Mouse (Mus musculus) forebrain, embryonic 15.5 days (tissue): Measurements from ENCODE around the gene Sgsm3. TPM values are rescaled to one million over a fixed set of nuclear protein-coding genes. Genes with fewer than 3 reads are reported as not detected.

ENCODE experiments used
- ATAC-seq: fragments of 200-750 bp; cut with Nextera tagmentation; replicated peaks from 2 replicates; pipeline ENCODE4 v1.8.0; 2017; ENCODE audit warnings: mild to moderate bottlenecking, moderate TSS enrichment, moderate library complexity
- H3K27ac ChIP-seq: fragments of 300-500 bp; sonication (generic); replicated peaks from 2 replicates; pipeline ENCODE4 v1.5.1; 2015; ENCODE audit warnings: mild to moderate bottlenecking, inconsistent platforms
- H3K27me3 ChIP-seq: fragments of 300-500 bp; sonication (generic); 2 replicates; pipeline ENCODE4 v1.6.1; 2015; ENCODE audit warnings: inconsistent platforms
- H3K36me3 ChIP-seq: fragments of 300-500 bp; sonication (generic); 2 replicates; pipeline ENCODE4 v1.6.1; 2015; ENCODE audit warnings: mild to moderate bottlenecking, inconsistent platforms
- H3K4me1 ChIP-seq: fragments of 300-500 bp; sonication (generic); 2 replicates; pipeline ENCODE4 v1.6.1; 2015; ENCODE audit warnings: inconsistent platforms
- H3K4me2 ChIP-seq: fragments of 300-500 bp; sonication (generic); replicated peaks from 2 replicates; pipeline ENCODE4 v1.6.1; 2015; ENCODE audit warnings: mild to moderate bottlenecking, inconsistent platforms
- H3K4me3 ChIP-seq: fragments of 300-500 bp; sonication (generic); 2 replicates; pipeline ENCODE4 v1.5.1; 2015; ENCODE audit warnings: mild to moderate bottlenecking, inconsistent platforms
- H3K9ac ChIP-seq: fragments of 300-500 bp; sonication (generic); replicated peaks from 2 replicates; pipeline ENCODE4 v1.6.1; 2015; ENCODE audit warnings: mild to moderate bottlenecking, inconsistent platforms
- H3K9me3 ChIP-seq: fragments of 300-500 bp; sonication (generic); 2 replicates; pipeline ENCODE4 v1.6.1; 2016; ENCODE audit warnings: inconsistent platforms
- WGBS: fragments of 180-500 bp; shearing (Covaris S2); methylation state at CpG from one replicate; pipeline ENCODE4 v1.1.7; 2015; ENCODE audit warnings: mixed read lengths; 5-methylcytosine and 5-hydroxymethylcytosine counted together
- polyA plus RNA-seq: library from polyadenylated mRNA; unstranded; fragments of >200 nt; fragmentation: Nextera tagmentation; extraction: Ambion mirVana; gene quantifications from 2 replicates; pipeline ENCODE4 v1.2.1, GENCODE M21; 2015

Sgsm3 gene
- polyA plus RNA-seq, 1 experiment from 2014 or later: 56.6 TPM

DNA sequence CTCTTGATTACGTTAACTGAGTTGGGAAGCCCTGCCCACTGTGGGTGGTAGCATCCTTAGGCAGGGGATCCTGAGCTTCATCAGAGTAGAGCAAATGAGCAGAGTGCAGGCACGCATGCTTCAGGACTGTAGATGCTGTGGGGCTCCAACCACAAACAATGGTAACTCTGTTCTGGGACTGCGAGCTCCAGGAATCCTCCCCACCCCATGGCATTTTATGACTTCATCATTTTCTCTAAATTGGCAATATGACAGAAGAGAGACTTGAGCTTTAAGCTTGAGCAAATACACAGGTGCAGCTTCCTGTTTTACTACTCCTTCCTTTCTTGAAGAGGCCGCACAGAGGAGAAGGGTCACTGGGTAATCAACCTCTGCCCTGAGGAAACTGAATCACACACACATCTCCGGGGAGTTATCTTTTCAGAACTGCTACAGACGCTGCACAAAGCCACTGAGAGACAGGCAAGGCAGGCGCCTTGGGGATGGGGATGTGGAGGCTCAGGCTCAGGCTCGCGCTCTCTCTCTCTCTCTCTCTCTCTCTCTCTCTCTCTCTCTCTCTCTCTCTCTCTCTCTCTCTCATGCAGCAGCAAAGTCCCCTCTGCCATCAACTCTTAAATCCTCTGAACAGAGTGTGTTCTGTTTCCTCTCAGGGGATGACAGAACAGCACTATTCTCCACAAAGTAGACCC is 55.5 kb downstream of the Sgsm3 start:
- H3K4me2 ChIP-seq: no peak overlapping the region
- H3K9me3 ChIP-seq: no peaks in the 10 kb centered on the region
- no peak overlapping the region for H3K27ac ChIP-seq
- H3K9ac ChIP-seq: no peak overlapping the region
- no peaks in the 10 kb centered on the region for H3K36me3 ChIP-seq
- no peak overlapping the region for H3K4me3 ChIP-seq
- WGBS: 55% methylated on average over 9 of the region's 9 CpGs
- ATAC-seq: no peak
- H3K27me3 ChIP-seq: no peaks in the 10 kb centered on the region
- H3K4me1 ChIP-seq: peaks cover 10% of the 10 kb centered on the region; the same call in 1 of the 2 replicates

DNA sequence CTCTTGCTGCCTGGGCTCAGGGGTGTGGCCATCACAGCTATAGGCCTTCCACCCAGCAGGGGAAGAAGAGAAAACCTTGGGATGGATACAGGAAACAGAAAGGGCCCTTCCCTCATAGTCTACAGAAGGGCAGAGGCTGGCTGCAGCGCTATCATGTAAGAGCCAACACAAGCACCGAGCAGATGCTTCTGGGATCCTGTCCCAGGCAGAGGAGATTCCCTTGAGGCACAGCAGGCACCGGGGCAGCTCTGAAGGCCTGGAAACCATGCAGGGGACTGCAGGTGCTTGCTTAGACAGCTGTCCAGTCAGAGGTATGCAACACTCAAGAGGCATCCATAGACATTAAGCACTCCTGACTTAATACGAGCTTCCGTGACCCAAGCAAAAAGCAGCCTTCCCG is 56.6 kb downstream of the Sgsm3 start:
- no peak for ATAC-seq
- H3K9ac ChIP-seq: no peak overlapping the region
- no peaks in the 10 kb centered on the region for H3K36me3 ChIP-seq
- H3K27ac ChIP-seq: no peak overlapping the region
- no peak overlapping the region for H3K4me2 ChIP-seq
- H3K4me3 ChIP-seq: no peak overlapping the region
- peaks cover 10% of the 10 kb centered on the region; the same call in 1 of the 2 replicates for H3K4me1 ChIP-seq
- no peaks in the 10 kb centered on the region for H3K9me3 ChIP-seq
- WGBS: 87% methylated on average over 6 of the region's 6 CpGs
- H3K27me3 ChIP-seq: no peaks in the 10 kb centered on the region

DNA sequence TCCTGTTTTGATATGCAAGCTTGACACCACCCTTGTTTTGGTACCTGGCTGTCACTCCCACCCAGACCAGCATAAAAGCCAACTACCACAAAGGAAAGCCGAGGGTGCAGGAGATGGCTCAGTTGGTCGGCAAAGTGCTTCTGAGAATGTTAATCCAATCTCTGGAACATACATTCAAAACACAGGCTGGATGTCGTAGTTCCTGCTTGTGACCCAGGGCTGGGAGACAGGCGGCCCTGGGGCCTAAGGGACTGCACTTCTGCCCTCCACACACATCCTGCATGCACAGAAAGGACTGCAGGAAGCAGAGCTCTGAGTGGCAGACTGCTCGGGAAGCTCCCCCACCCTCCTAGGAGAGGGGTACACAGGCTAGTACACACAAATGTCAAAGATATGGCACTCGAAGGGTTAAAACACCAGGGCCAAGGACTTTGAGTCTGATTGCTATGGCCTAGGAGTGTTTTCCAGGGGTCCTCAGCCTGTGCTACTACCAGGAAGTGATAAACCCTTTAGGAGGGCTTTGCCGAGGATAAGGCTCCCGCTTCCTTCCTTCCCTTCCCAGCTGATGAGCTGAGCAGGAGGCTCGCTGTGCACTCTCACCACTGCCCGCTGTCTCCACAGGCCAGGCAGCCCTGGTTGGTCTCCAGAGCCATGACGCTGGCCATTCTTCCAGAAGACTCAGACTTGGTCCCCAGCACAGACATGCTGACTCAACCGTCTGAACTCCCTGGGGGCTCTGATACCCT is 58.0 kb downstream of the Sgsm3 start:
- H3K27ac ChIP-seq: no peak overlapping the region
- no peak overlapping the region for H3K4me2 ChIP-seq
- WGBS: 82% methylated on average over 12 of the region's 12 CpGs
- no peaks in the 10 kb centered on the region for H3K9me3 ChIP-seq
- H3K36me3 ChIP-seq: no peaks in the 10 kb centered on the region
- peaks cover 10% of the 10 kb centered on the region; the same call in 1 of the 2 replicates for H3K4me1 ChIP-seq
- H3K27me3 ChIP-seq: no peaks in the 10 kb centered on the region
- H3K9ac ChIP-seq: no peak overlapping the region
- ATAC-seq: no peak
- no peak overlapping the region for H3K4me3 ChIP-seq

GRCm38 (mm10) chr15:81038419-81038818 is 60.9 kb downstream of the Sgsm3 start:
- Histone ChIP-seq H3K9me3 (no peaks in the 10 kb centered on the region), H3K27me3 (no peaks in the 10 kb centered on the region), H3K4me2 (no peak overlapping the region), H3K27ac (no peak overlapping the region), H3K4me1 (peaks cover 10% of the 10 kb centered on the region; the same call in 1 of the 2 replicates), H3K36me3 (no peaks in the 10 kb centered on the region), H3K4me3 (no peak overlapping the region), H3K9ac (no peak overlapping the region)
- no peak for ATAC-seq
- WGBS: 67% methylated on average over 5 of the region's 5 CpGs

- Histone ChIP-seq H3K4me3 (no peak overlapping the region), H3K4me2 (no peak overlapping the region), H3K9me3 (no peaks in the 10 kb centered on the region), H3K27ac (no peak overlapping the region), H3K27me3 (no peaks in the 10 kb centered on the region), H3K9ac (no peak overlapping the region), H3K4me1 (no peaks in the 10 kb centered on the region), H3K36me3 (0 out of 2 replicates have a peak, but pooled peaks cover 5% of the 10 kb centered on the region)
- 85% methylated on average over 4 of the region's 4 CpGs for WGBS
- ATAC-seq: no peak
Measured at GRCm38 (mm10) chr15:81041767-81042166, 64.2 kb downstream of the Sgsm3 start.

GRCm38 (mm10) chr15:81042276-81042931 is 64.8 kb downstream of the Sgsm3 start:
- no peaks in the 10 kb centered on the region for H3K9me3 ChIP-seq
- H3K9ac ChIP-seq: no peak overlapping the region
- H3K36me3 ChIP-seq: 0 out of 2 replicates have a peak, but pooled peaks cover 5% of the 10 kb centered on the region
- H3K27ac ChIP-seq: no peak overlapping the region
- H3K27me3 ChIP-seq: no peaks in the 10 kb centered on the region
- WGBS: 58% methylated on average over 13 of the region's 13 CpGs
- no peak overlapping the region for H3K4me2 ChIP-seq
- H3K4me3 ChIP-seq: no peak overlapping the region
- H3K4me1 ChIP-seq: no peaks in the 10 kb centered on the region
- no peak for ATAC-seq

GRCm38 (mm10) chr15:81044446-81044845 is 66.9 kb downstream of the Sgsm3 start:
- H3K9ac ChIP-seq: no peak overlapping the region
- no peak overlapping the region for H3K4me2 ChIP-seq
- no peaks in the 10 kb centered on the region for H3K27me3 ChIP-seq
- H3K27ac ChIP-seq: no peak overlapping the region
- ATAC-seq: no peak
- whole genome bisulfite sequencing: 91% methylated on average over 9 of the region's 9 CpGs
- 0 out of 2 replicates have a peak, but pooled peaks cover 5% of the 10 kb centered on the region for H3K36me3 ChIP-seq
- H3K9me3 ChIP-seq: no peaks in the 10 kb centered on the region
- H3K4me1 ChIP-seq: 0 out of 2 replicates have a peak, but pooled peaks cover 3% of the 10 kb centered on the region
- no peak overlapping the region for H3K4me3 ChIP-seq

- H3K9ac ChIP-seq: no peak overlapping the region
- no peaks in the 10 kb centered on the region for H3K27me3 ChIP-seq
- WGBS: 97% methylated on average over 4 of the region's 4 CpGs
- H3K4me3 ChIP-seq: no peak overlapping the region
- H3K9me3 ChIP-seq: no peaks in the 10 kb centered on the region
- H3K4me2 ChIP-seq: no peak overlapping the region
- no peak for ATAC-seq
- H3K36me3 ChIP-seq: 0 out of 2 replicates have a peak, but pooled peaks cover 5% of the 10 kb centered on the region
- H3K4me1 ChIP-seq: 0 out of 2 replicates have a peak, but pooled peaks cover 3% of the 10 kb centered on the region
- no peak overlapping the region for H3K27ac ChIP-seq
Measured at GRCm38 (mm10) chr15:81045336-81045735, 67.8 kb downstream of the Sgsm3 start.

GRCm38 (mm10) chr15:81046061-81046460 is 68.5 kb downstream of the Sgsm3 start:
- Histone ChIP-seq H3K36me3 (0 out of 2 replicates have a peak, but pooled peaks cover 5% of the 10 kb centered on the region), H3K4me3 (no peak overlapping the region), H3K9me3 (no peaks in the 10 kb centered on the region), H3K27me3 (no peaks in the 10 kb centered on the region), H3K27ac (no peak overlapping the region), H3K9ac (no peak overlapping the region), H3K4me2 (no peak overlapping the region), H3K4me1 (0 out of 2 replicates have a peak, but pooled peaks cover 3% of the 10 kb centered on the region)
- WGBS: 97% methylated on average over 7 of the region's 7 CpGs
- ATAC-seq: no peak

- Histone ChIP-seq H3K4me1 (0 out of 2 replicates have a peak, but pooled peaks cover 3% of the 10 kb centered on the region), H3K36me3 (0 out of 2 replicates have a peak, but pooled peaks cover 5% of the 10 kb centered on the region), H3K27ac (no peak overlapping the region), H3K4me3 (no peak overlapping the region), H3K9me3 (no peaks in the 10 kb centered on the region), H3K4me2 (no peak overlapping the region), H3K27me3 (no peaks in the 10 kb centered on the region), H3K9ac (no peak overlapping the region)
- ATAC-seq: no peak
- 58% methylated on average over 10 of the region's 10 CpGs for WGBS
Measured at GRCm38 (mm10) chr15:81047497-81047896, 69.9 kb downstream of the Sgsm3 start.

DNA sequence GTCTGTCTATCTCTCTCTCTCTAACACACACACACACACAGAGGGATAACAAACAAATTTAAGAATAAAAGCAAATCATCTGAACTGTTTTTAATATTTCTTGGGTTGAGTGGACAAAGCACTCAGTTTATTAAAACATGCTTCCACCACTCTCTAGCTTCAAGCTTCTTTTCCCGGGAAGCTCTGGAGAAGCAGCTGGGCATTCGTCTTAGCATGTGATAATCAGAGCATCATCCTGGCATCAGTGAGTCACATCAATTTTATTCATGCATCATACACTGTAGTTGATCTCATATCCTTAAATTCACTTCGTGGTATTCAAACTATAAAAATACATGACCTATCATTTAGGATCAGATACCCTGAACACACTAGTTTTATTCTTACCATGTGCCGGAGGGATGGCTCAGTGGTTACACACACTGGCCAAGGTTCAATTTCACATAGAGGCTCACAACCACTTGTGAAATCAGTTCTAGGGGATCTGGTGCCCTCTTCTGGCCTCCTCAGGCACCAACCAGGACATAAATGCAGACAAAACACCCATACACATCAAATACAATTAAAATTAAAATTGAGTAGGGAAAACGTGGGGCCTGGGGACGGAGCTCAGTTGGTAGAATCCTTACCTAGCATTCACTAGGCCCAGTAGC is 72.0 kb downstream of the Sgsm3 start:
- H3K4me3 ChIP-seq: no peak overlapping the region
- no peak overlapping the region for H3K27ac ChIP-seq
- H3K4me1 ChIP-seq: 0 out of 2 replicates have a peak, but pooled peaks cover 3% of the 10 kb centered on the region
- no peak for ATAC-seq
- 79% methylated on average over 6 of the region's 6 CpGs for WGBS
- no peak overlapping the region for H3K9ac ChIP-seq
- H3K9me3 ChIP-seq: no peaks in the 10 kb centered on the region
- no peaks in the 10 kb centered on the region for H3K27me3 ChIP-seq
- 0 out of 2 replicates have a peak, but pooled peaks cover 1% of the 10 kb centered on the region for H3K36me3 ChIP-seq
- H3K4me2 ChIP-seq: no peak overlapping the region
